Mouse (Mus musculus) intestine, embryonic 14.5 days (tissue): ENCODE data around the gene Dyrk1b. TPM values are rescaled to one million over a fixed set of nuclear protein-coding genes. Genes with fewer than 3 reads are reported as not detected.
A peak's percentile ranks its signal among the peaks of the same experiment; 100 is the strongest.
"Not testable (repeated sequence)": the region's sequence is repeated elsewhere in the genome, so short reads cannot be mapped to it uniquely, and the experiment has no call there.

Source experiments
- ATAC-seq: fragments of 200-750 bp; cut with Nextera tagmentation; replicated peaks from 2 replicates; pipeline ENCODE4 v1.8.0; 2017; ENCODE audit warnings: low read depth, moderate number of reproducible peaks, moderate TSS enrichment, moderate library complexity; ENCODE audit not compliant: low FRiP score, low TSS enrichment
- DNase-seq: peaks from one replicate; pipeline ENCODE4 v3.0.0-alpha.2; 2018; ENCODE audit warnings: low spot score
- H3K27ac ChIP-seq: fragments of 300-500 bp; sonication (generic); 2 replicates; pipeline ENCODE4 v1.5.1; 2014; ENCODE audit warnings: low read depth, mild to moderate bottlenecking, control low read depth
- H3K27me3 ChIP-seq: fragments of 300-500 bp; sonication (generic); replicated peaks from 2 replicates; pipeline ENCODE4 v1.6.1; 2014; ENCODE audit warnings: low read length, control low read depth; ENCODE audit not compliant: control insufficient read depth, insufficient read depth
- H3K36me3 ChIP-seq: fragments of 300-500 bp; sonication (generic); 2 replicates; pipeline ENCODE4 v1.6.1; 2014; ENCODE audit warnings: low read length, control low read depth; ENCODE audit not compliant: control insufficient read depth, insufficient read depth
- H3K4me1 ChIP-seq: fragments of 300-500 bp; sonication (generic); replicated peaks from 2 replicates; pipeline ENCODE4 v1.6.1; 2014; ENCODE audit warnings: low read length, control low read depth, mixed read lengths; ENCODE audit not compliant: control insufficient read depth, insufficient read depth
- H3K4me2 ChIP-seq: fragments of 300-500 bp; sonication (generic); 2 replicates; pipeline ENCODE4 v1.6.1; 2014; ENCODE audit warnings: low read length
- H3K4me3 ChIP-seq: fragments of 300-500 bp; sonication (generic); 2 replicates; pipeline ENCODE4 v1.5.1; 2014; ENCODE audit warnings: low read depth, low read length, control low read depth, mixed read lengths
- H3K9ac ChIP-seq: fragments of 300-500 bp; sonication (generic); 2 replicates; pipeline ENCODE4 v1.6.1; 2014; ENCODE audit warnings: mild to moderate bottlenecking, low read length
- H3K9me3 ChIP-seq: fragments of 300-500 bp; sonication (generic); 2 replicates; pipeline ENCODE4 v1.6.1; 2016; ENCODE audit warnings: low read length, control low read depth; ENCODE audit not compliant: control insufficient read depth
- WGBS: fragments of 180-500 bp; shearing (Covaris S2); extraction: QIAGEN DNeasy Blood & Tissue Kit; methylation state at CpG from one replicate; pipeline ENCODE4 v1.1.7; 2014; 5-methylcytosine and 5-hydroxymethylcytosine counted together
- polyA plus RNA-seq: library from polyadenylated mRNA; unstranded; fragments of >200 nt; fragmentation: Nextera tagmentation; extraction: Ambion mirVana; gene quantifications from 2 replicates; pipeline ENCODE4 v1.2.1, GENCODE M21; 2014

Dyrk1b gene
- polyA plus RNA-seq, 1 experiment from 2014 or later = 10.0 TPM

DNA sequence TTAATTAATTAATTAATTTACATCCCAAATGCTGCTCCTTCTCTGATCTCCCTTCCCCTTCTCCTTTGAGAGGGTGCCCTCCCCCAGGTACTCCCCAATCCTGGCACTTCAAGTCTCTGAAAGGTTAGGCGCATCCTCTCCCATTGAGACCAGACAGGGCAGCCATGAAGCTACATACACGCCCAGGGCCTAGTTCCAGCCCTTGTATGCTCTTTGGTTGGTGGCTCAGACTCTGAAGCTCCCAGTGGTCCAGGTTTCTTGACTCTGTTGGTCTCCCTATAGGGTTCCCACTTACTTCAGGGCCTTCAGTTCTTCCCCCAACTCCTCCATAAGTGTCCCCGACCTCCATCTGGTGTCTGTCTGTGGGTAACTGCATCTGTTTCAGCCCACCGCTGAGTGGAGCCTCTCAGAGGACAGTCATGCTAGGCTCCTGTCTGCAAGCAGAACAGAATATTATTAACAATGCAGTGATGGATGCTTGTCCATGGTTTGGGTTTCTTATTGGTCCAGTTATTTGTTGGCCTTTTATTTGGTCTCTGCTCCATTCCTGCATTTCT is 26.9 kb downstream of the Dyrk1b start:
- 64% methylated on average over 4 of the region's 4 CpGs for WGBS
- Histone ChIP-seq H3K27ac (no peak overlapping the region), H3K27me3 (no peaks in the 10 kb centered on the region), H3K9ac (no peak overlapping the region), H3K36me3 (no peaks in the 10 kb centered on the region), H3K4me1 (no peaks in the 10 kb centered on the region), H3K9me3 (no peaks in the 10 kb centered on the region), H3K4me2 (no peak overlapping the region), H3K4me3 (no peak overlapping the region)
- DNase-seq (no peak), ATAC-seq (no peak)

- no peaks in the 10 kb centered on the region for H3K9me3 ChIP-seq
- ATAC-seq (no peak), DNase-seq (peak; percentile 59)
- H3K4me2 ChIP-seq = peak overlapping the region; percentile 48
- no peak overlapping the region for H3K27ac ChIP-seq
- peak overlapping the region; percentile 28 for H3K4me3 ChIP-seq
- no peaks in the 10 kb centered on the region for H3K27me3 ChIP-seq
- H3K4me1 ChIP-seq = no peaks in the 10 kb centered on the region
- WGBS = 47% methylated on average over 12 of the region's 12 CpGs
- H3K9ac ChIP-seq = peak overlapping the region; percentile 18; the same call in 1 of the 2 replicates
- no peaks in the 10 kb centered on the region for H3K36me3 ChIP-seq
Observed at GRCm38 (mm10) chr7:28208396-28208987, 29.2 kb downstream of the Dyrk1b start.

DNA sequence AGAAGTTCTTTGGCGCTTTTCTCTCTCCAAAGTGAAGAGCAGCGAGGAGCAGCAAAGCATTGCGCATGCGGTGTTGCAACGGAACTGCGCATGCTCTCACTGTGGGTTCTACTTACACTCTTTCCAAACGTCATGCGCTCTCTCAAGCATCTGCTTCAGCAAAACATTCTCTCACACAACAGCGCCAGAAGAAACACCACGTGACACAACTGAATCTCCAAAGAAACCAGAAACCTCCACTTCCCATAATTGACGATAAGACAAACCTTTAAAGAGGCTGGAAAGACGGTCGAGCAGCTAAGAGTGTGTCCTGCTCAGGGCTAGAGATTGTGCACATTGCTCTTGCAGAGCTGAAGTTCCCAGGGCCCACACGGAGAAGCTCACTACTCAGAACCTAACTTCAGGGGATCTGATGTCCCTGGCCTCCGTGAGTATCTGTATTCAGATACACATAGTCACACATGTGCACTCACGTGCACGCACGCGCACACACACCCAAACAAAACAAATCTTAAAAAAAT is 29.8 kb downstream of the Dyrk1b start:
- Histone ChIP-seq H3K4me1 (no peaks in the 10 kb centered on the region), H3K9ac (peak overlapping the region; percentile 18; the same call in 1 of the 2 replicates), H3K36me3 (no peaks in the 10 kb centered on the region), H3K4me3 (peak overlapping the region; percentile 28), H3K9me3 (no peaks in the 10 kb centered on the region), H3K4me2 (peak overlapping the region; percentile 48), H3K27ac (peak overlapping the region; percentile 51; the same call in 1 of the 2 replicates), H3K27me3 (no peaks in the 10 kb centered on the region)
- DNase-seq (no peak), ATAC-seq (no peak; the same call in 1 of the 2 replicates)
- WGBS = 45% methylated on average over 19 of the region's 19 CpGs

DNA sequence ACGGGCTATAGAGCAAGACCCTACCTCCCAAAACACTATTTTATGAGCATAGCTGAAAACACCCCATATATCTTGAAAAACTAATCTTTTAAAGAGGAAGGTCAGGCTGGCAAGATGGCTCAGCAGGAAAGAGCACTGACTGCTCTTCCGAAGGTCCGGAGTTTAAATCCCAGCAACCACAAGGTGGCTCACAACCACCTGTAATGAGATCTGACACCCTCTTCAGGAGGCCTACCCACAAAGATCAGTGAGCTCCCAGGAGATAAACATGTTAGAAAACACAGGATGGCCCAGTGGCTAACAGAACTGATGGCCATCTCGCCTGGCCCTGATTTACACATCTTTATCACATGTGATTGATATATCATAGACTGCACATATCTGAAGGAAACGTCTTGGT is 31.5 kb downstream of the Dyrk1b start:
- Histone ChIP-seq H3K9me3 (no peaks in the 10 kb centered on the region), H3K4me2 (no peak overlapping the region), H3K9ac (no peak overlapping the region), H3K36me3 (no peaks in the 10 kb centered on the region), H3K4me1 (no peaks in the 10 kb centered on the region), H3K4me3 (no peak overlapping the region), H3K27ac (no peak overlapping the region), H3K27me3 (no peaks in the 10 kb centered on the region)
- WGBS = 36% methylated on average over 5 of the region's 5 CpGs
- ATAC-seq = no peak
- peak; percentile 37 for DNase-seq

DNA sequence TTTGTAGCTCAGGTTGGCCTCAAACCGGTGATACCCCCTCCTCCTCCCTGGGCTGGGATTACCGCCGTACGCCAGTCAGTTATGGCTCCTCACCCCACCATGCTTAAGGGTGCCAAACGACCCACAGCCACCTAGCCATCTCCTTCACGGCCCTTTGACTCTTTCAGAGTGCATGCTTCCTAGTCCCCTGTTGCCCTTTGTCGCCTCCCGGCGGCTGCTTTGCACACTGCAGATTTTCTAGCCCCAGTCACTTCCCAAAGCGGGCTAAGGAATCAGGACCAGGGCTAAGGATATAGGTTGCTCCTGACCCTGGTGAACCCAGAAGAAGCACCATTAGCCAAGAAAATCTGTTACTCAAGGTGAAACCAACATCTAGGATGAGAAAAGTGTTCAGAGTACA is 34.9 kb downstream of the Dyrk1b start:
- Histone ChIP-seq H3K27me3 (no peaks in the 10 kb centered on the region), H3K4me3 (no peak overlapping the region), H3K4me2 (no peak overlapping the region), H3K4me1 (no peaks in the 10 kb centered on the region), H3K36me3 (no peaks in the 10 kb centered on the region), H3K9me3 (no peaks in the 10 kb centered on the region), H3K9ac (no peak overlapping the region), H3K27ac (no peak overlapping the region)
- WGBS = 35% methylated on average over 10 of the region's 10 CpGs
- DNase-seq (peak; percentile 84), ATAC-seq (peak; percentile 23; the same call in 1 of the 2 replicates)

DNA sequence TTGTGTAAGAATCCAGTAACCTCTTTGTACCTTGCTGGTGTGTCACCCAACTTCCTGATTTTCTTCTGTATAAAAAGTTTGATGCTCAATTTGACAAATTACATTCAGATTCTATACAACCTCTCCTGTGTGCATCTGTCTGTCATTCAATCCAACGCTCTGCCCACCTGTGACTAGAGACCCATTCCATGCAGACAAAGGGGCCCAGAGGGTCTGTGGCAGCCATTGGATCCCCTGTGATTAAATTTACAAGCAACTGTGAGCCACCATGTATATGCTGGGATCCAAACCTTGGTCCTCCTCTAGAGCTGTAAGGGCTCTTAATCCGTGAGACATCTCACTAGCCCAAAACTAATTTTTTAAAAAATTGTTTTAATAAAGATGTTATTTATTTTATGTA is 36.7 kb downstream of the Dyrk1b start:
- not testable (repeated sequence) for H3K27ac ChIP-seq, H3K4me3 ChIP-seq, H3K36me3 ChIP-seq, H3K9ac ChIP-seq, ATAC-seq, H3K4me1 ChIP-seq, H3K27me3 ChIP-seq, DNase-seq, H3K9me3 ChIP-seq, H3K4me2 ChIP-seq
- 90% methylated on average over 2 of the region's 2 CpGs for WGBS

DNA sequence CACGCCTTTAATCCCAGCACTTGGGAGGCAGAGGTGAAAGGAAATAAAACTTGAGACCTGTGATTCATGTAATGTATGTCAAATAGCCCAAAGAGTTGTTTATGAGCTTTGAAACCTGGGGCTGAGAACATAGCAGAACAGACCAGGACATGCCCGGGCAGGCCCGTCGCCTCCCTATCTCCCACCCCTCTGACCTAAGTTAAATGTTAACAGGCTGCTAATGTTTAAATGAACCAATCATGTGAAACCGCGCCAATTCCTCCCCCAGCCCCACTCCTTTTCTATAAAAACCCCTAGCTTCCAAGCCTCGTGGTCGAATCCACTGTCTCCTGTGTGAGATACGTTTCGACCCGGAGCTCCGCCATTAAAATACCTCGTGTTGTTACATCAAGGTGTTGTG is 38.5 kb downstream of the Dyrk1b start:
- 83% methylated on average over 6 of the region's 13 CpGs for WGBS
- H3K9me3 ChIP-seq, H3K9ac ChIP-seq, ATAC-seq, DNase-seq, H3K4me3 ChIP-seq, H3K27me3 ChIP-seq, H3K4me2 ChIP-seq, H3K36me3 ChIP-seq, H3K4me1 ChIP-seq, H3K27ac ChIP-seq: not testable (repeated sequence)

DNA sequence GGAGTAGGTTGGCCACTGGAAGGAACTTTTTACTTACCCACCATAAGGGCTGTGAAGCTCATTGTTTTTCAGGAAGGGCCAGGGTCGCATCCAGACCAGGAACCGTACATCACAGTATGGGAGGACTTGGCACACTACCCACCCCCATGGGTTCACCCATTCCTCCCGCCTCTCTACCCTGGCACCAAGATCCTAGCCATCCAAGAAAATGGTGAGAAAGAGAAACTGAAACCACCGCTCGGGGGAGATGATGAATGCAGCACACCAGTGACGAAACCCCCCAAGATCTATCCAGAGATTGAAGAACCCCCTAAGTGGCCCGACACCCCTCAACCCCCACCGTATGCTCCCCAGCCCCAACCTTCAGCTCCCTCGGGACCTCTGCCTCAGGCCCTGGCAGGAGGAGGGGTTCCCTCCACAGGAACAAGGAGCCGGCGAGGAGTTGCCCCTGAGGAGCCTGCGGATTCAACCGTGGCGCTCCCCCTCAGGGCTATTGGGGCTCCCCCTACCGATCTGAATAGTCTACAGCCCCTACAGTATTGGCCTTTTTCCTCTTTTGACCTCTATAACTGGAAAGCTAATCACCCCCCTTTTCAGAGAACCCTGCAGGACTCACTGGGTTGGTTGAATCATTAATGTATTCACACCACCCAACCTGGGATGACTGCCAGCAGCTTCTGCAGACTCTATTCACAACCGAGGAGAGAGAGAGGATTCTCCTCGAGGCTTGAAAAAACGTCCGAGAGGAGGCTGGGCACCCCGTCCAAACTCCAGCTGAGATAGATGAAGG is 39.9 kb downstream of the Dyrk1b start:
- not testable (repeated sequence) for DNase-seq, H3K9me3 ChIP-seq, ATAC-seq, H3K27me3 ChIP-seq, H3K4me2 ChIP-seq, H3K27ac ChIP-seq, H3K4me1 ChIP-seq, H3K4me3 ChIP-seq, H3K9ac ChIP-seq, H3K36me3 ChIP-seq
- WGBS = 91% methylated on average over 20 of the region's 20 CpGs
